Mouse (Mus musculus) lung, embryonic 16.5 days (tissue): ENCODE measurements around the gene Syf2. TPM values are rescaled to one million over a fixed set of nuclear protein-coding genes. Genes with fewer than 3 reads are reported as not detected.
A peak's percentile ranks its signal among the peaks of the same experiment; 100 is the strongest.

ENCODE experiments used
- ATAC-seq: fragments of 200-750 bp; cut with Nextera tagmentation; 2 replicates; pipeline ENCODE4 v1.8.0; 2017; ENCODE audit warnings: low read depth, mild to moderate bottlenecking, moderate library complexity
- H3K27ac ChIP-seq: fragments of 300-500 bp; sonication (generic); 2 replicates; pipeline ENCODE4 v1.5.1; 2014; ENCODE audit warnings: mild to moderate bottlenecking, control low read depth, low read length
- H3K27me3 ChIP-seq: fragments of 300-500 bp; sonication (generic); 2 replicates; pipeline ENCODE4 v1.6.1; 2014; ENCODE audit warnings: low read depth, low read length, mixed read lengths; ENCODE audit not compliant: control insufficient read depth, insufficient read depth
- H3K36me3 ChIP-seq: fragments of 300-500 bp; sonication (generic); 2 replicates; pipeline ENCODE4 v1.6.1; 2014; ENCODE audit warnings: low read length; ENCODE audit not compliant: control insufficient read depth, insufficient read depth
- H3K4me1 ChIP-seq: fragments of 300-500 bp; sonication (generic); replicated peaks from 2 replicates; pipeline ENCODE4 v1.6.1; 2014; ENCODE audit warnings: low read length, mixed read lengths; ENCODE audit not compliant: control insufficient read depth, insufficient read depth
- H3K4me2 ChIP-seq: fragments of 300-500 bp; sonication (generic); 2 replicates; pipeline ENCODE4 v1.6.1; 2014; ENCODE audit warnings: low read depth, low read length, control low read depth
- H3K4me3 ChIP-seq: fragments of 300-500 bp; sonication (generic); 2 replicates; pipeline ENCODE4 v1.5.1; 2014; ENCODE audit warnings: mild to moderate bottlenecking, low read length, control low read depth
- H3K9ac ChIP-seq: fragments of 300-500 bp; sonication (generic); 2 replicates; pipeline ENCODE4 v1.6.1; 2014; ENCODE audit warnings: low read length, control low read depth
- H3K9me3 ChIP-seq: fragments of 300-500 bp; sonication (generic); 2 replicates; pipeline ENCODE4 v1.6.1; 2016; ENCODE audit warnings: low read length; ENCODE audit not compliant: control insufficient read depth
- WGBS: fragments of 180-500 bp; shearing (Covaris S2); extraction: QIAGEN DNeasy Blood & Tissue Kit; methylation state at CpG from one replicate; pipeline ENCODE4 v1.1.7; 2014; 5-methylcytosine and 5-hydroxymethylcytosine counted together
- polyA plus RNA-seq: library from polyadenylated mRNA; unstranded; fragments of >200 nt; fragmentation: Nextera tagmentation; extraction: Ambion mirVana; gene quantifications from 2 replicates; pipeline ENCODE4 v1.2.1, GENCODE M21; 2015

The Syf2 gene
- polyA plus RNA-seq, 1 experiment from 2014 or later: 87.7 TPM

GRCm38 (mm10) chr4:134913413-134913812, 17.3 kb upstream of the Syf2 start:
- no peak overlapping the region; the same call in 1 of the 2 replicates for H3K4me3 ChIP-seq

GRCm38 (mm10) chr4:134914122-134914863, 16.4 kb upstream of the Syf2 start:
- peak overlapping the region; percentile 77 for H3K4me3 ChIP-seq
- WGBS: under 1% methylated on average over 43 of the region's 43 CpGs
- no peaks in the 10 kb centered on the region for H3K9me3 ChIP-seq

More at GRCm38 (mm10) chr4:134913413-134913812, 17.3 kb upstream of the Syf2 start:
- peak overlapping the region; percentile 86; the same call in 1 of the 2 replicates for H3K4me2 ChIP-seq
- ATAC-seq: no peak
- H3K9ac ChIP-seq: no peak overlapping the region
- 33% methylated on average over 3 of the region's 3 CpGs for WGBS
- H3K9me3 ChIP-seq: no peaks in the 10 kb centered on the region
- H3K27ac ChIP-seq: no peak overlapping the region
- H3K27me3 ChIP-seq: no peaks in the 10 kb centered on the region
- H3K4me1 ChIP-seq: peaks cover 11% of the 10 kb centered on the region
- peaks cover 18% of the 10 kb centered on the region for H3K36me3 ChIP-seq

DNA sequence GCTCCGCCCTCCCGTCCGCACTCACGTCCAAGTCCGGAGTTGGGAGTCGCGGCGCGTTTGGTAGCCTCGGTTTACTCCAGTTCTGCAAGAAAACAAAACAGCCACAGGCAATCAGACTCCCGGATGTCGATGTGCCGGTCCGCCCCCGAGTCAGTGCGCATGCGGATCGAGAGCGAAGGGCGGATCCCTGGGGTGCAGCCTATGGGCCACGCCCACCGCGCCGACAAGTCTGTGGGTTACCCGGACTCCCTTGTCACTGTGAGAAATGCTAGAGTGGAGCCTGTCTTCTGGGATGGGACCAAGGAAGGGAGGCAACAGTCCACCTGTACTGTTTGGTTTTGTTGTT, 15.9 kb upstream of the Syf2 start, which contains the start of gene Tmem50a:
Gene Tmem50a (minus strand): TSS at position 161 of the 346 bp plus-strand sequence.
- peaks cover 11% of the 10 kb centered on the region for H3K4me1 ChIP-seq
- peak within 1 kb of the TSS; percentile 77 for H3K4me3 ChIP-seq
- ATAC-seq: peak; percentile 94
- peaks cover 5% of the 10 kb centered on the region for H3K36me3 ChIP-seq
- H3K27me3 ChIP-seq: no peaks in the 10 kb centered on the region
- WGBS: 0% methylated on average over 25 of the region's 25 CpGs
- peak within 1 kb of the TSS; percentile 86 for H3K4me2 ChIP-seq
- peak within 1 kb of the TSS; percentile 91 for H3K27ac ChIP-seq
- no peaks in the 10 kb centered on the region for H3K9me3 ChIP-seq
- peak within 1 kb of the TSS; percentile 92 for H3K9ac ChIP-seq

More at GRCm38 (mm10) chr4:134914122-134914863, 16.4 kb upstream of the Syf2 start:
- peak; percentile 70 for ATAC-seq
- H3K27ac ChIP-seq: peak overlapping the region; percentile 91
- H3K27me3 ChIP-seq: no peaks in the 10 kb centered on the region
- peak overlapping the region; percentile 86 for H3K4me2 ChIP-seq
- peaks cover 9% of the 10 kb centered on the region for H3K36me3 ChIP-seq
- H3K9ac ChIP-seq: peak overlapping the region; percentile 92
- peaks cover 11% of the 10 kb centered on the region for H3K4me1 ChIP-seq

- H3K27me3 ChIP-seq: no peaks in the 10 kb centered on the region
- peak; percentile 17; the same call in 1 of the 2 replicates for ATAC-seq
- no peak overlapping the region for H3K27ac ChIP-seq
- peak overlapping the region; percentile 86 for H3K4me2 ChIP-seq
- 54% methylated on average over 14 of the region's 14 CpGs for WGBS
- peak overlapping the region; percentile 77 for H3K4me3 ChIP-seq
- peaks cover 5% of the 10 kb centered on the region for H3K36me3 ChIP-seq
- H3K9me3 ChIP-seq: no peaks in the 10 kb centered on the region
- H3K9ac ChIP-seq: peak overlapping the region; percentile 92
- H3K4me1 ChIP-seq: peaks cover 11% of the 10 kb centered on the region
Measured at GRCm38 (mm10) chr4:134915223-134916050, 15.3 kb upstream of the Syf2 start.

GRCm38 (mm10) chr4:134917194-134917593, 13.5 kb upstream of the Syf2 start:
- Histone ChIP-seq H3K4me1 (peaks cover 11% of the 10 kb centered on the region), H3K9me3 (no peaks in the 10 kb centered on the region), H3K9ac (no peak overlapping the region), H3K4me2 (no peak overlapping the region), H3K27ac (no peak overlapping the region), H3K4me3 (no peak overlapping the region), H3K27me3 (no peaks in the 10 kb centered on the region), H3K36me3 (no peaks in the 10 kb centered on the region; the same call in 1 of the 2 replicates)
- 76% methylated on average over 3 of the region's 3 CpGs for WGBS
- no peak for ATAC-seq

- 25% methylated on average over 7 of the region's 7 CpGs for WGBS
- Histone ChIP-seq H3K36me3 (no peaks in the 10 kb centered on the region), H3K27me3 (no peaks in the 10 kb centered on the region), H3K4me2 (no peak overlapping the region), H3K27ac (peak overlapping the region; percentile 44), H3K4me1 (peaks cover 6% of the 10 kb centered on the region), H3K9me3 (no peaks in the 10 kb centered on the region), H3K4me3 (no peak overlapping the region), H3K9ac (no peak overlapping the region)
- no peak for ATAC-seq
Measured at GRCm38 (mm10) chr4:134918381-134918780, 12.3 kb upstream of the Syf2 start.

GRCm38 (mm10) chr4:134919733-134920540, 10.8 kb upstream of the Syf2 start:
- ATAC-seq: no peak
- H3K27ac ChIP-seq: no peak overlapping the region

GRCm38 (mm10) chr4:134920631-134921030, 10.1 kb upstream of the Syf2 start:
- 94% methylated on average over 6 of the region's 6 CpGs for WGBS
- no peak overlapping the region for H3K27ac ChIP-seq
- H3K4me2 ChIP-seq: no peak overlapping the region
- no peaks in the 10 kb centered on the region for H3K9me3 ChIP-seq
- ATAC-seq: no peak
- H3K4me3 ChIP-seq: no peak overlapping the region
- H3K4me1 ChIP-seq: peaks cover 6% of the 10 kb centered on the region
- peaks cover 6% of the 10 kb centered on the region for H3K36me3 ChIP-seq
- no peak overlapping the region for H3K9ac ChIP-seq
- H3K27me3 ChIP-seq: no peaks in the 10 kb centered on the region

More at GRCm38 (mm10) chr4:134919733-134920540, 10.8 kb upstream of the Syf2 start:
- Histone ChIP-seq H3K4me3 (no peak overlapping the region), H3K9ac (no peak overlapping the region), H3K4me2 (no peak overlapping the region), H3K27me3 (no peaks in the 10 kb centered on the region), H3K36me3 (no peaks in the 10 kb centered on the region), H3K9me3 (no peaks in the 10 kb centered on the region), H3K4me1 (peaks cover 2% of the 10 kb centered on the region; the same call in 1 of the 2 replicates)
- 41% methylated on average over 12 of the region's 12 CpGs for WGBS
